Mouse (Mus musculus) midbrain, embryonic 13.5 days (tissue): ENCODE results near the gene Myo9a. TPM values are rescaled to one million over a fixed set of nuclear protein-coding genes. Genes with fewer than 3 reads are reported as not detected.

Experiments
- ATAC-seq: fragments of 200-750 bp; cut with Nextera tagmentation; 2 replicates; pipeline ENCODE4 v1.8.0; 2017; ENCODE audit warnings: mild to moderate bottlenecking, moderate TSS enrichment, moderate library complexity
- H3K27ac ChIP-seq: fragments of 300-500 bp; sonication (generic); 2 replicates; pipeline ENCODE4 v1.5.1; 2015; ENCODE audit warnings: inconsistent platforms, mild to moderate bottlenecking, moderate library complexity
- H3K27me3 ChIP-seq: fragments of 300-500 bp; sonication (generic); 2 replicates; pipeline ENCODE4 v1.6.1; 2015; ENCODE audit warnings: mild to moderate bottlenecking, inconsistent platforms
- H3K36me3 ChIP-seq: fragments of 300-500 bp; sonication (generic); 2 replicates; pipeline ENCODE4 v1.6.1; 2015; ENCODE audit warnings: mild to moderate bottlenecking, inconsistent platforms
- H3K4me1 ChIP-seq: fragments of 300-500 bp; sonication (generic); replicated peaks from 2 replicates; pipeline ENCODE4 v1.6.1; 2015; ENCODE audit warnings: inconsistent platforms
- H3K4me2 ChIP-seq: fragments of 300-500 bp; sonication (generic); replicated peaks from 2 replicates; pipeline ENCODE4 v1.6.1; 2015; ENCODE audit warnings: moderate library complexity, mild to moderate bottlenecking, inconsistent platforms
- H3K4me3 ChIP-seq: fragments of 300-500 bp; sonication (generic); replicated peaks from 2 replicates; pipeline ENCODE4 v1.5.1; 2015; ENCODE audit warnings: mild to moderate bottlenecking, inconsistent platforms
- H3K9ac ChIP-seq: fragments of 300-500 bp; sonication (generic); replicated peaks from 2 replicates; pipeline ENCODE4 v1.6.1; 2015; ENCODE audit warnings: mild to moderate bottlenecking, inconsistent platforms
- H3K9me3 ChIP-seq: fragments of 300-500 bp; sonication (generic); 2 replicates; pipeline ENCODE4 v1.6.1; 2016; ENCODE audit warnings: mild to moderate bottlenecking, inconsistent platforms
- WGBS: fragments of 180-500 bp; shearing (Covaris S2); methylation state at CpG from one replicate; pipeline ENCODE4 v1.1.7; 2015; 5-methylcytosine and 5-hydroxymethylcytosine counted together
- polyA plus RNA-seq: library from polyadenylated mRNA; unstranded; fragments of >200 nt; fragmentation: Nextera tagmentation; extraction: Ambion mirVana; gene quantifications from 2 replicates; pipeline ENCODE4 v1.2.1, GENCODE M21; 2015

Myo9a gene
- polyA plus RNA-seq, 1 experiment from 2014 or later = 25.7 TPM

- no peaks in the 10 kb centered on the region for H3K27me3 ChIP-seq
- H3K36me3 ChIP-seq = no peaks in the 10 kb centered on the region
- no peak overlapping the region for H3K9ac ChIP-seq
- H3K27ac ChIP-seq = no peak overlapping the region
- no peak overlapping the region for H3K4me2 ChIP-seq
- no peaks in the 10 kb centered on the region for H3K4me1 ChIP-seq
- H3K4me3 ChIP-seq = no peak overlapping the region
- H3K9me3 ChIP-seq = no peaks in the 10 kb centered on the region
- 78% methylated on average over 9 of the region's 9 CpGs for WGBS
- ATAC-seq = no peak
Measured at GRCm38 (mm10) chr9:59941885-59942350, 191.2 kb downstream of the Myo9a start.

DNA sequence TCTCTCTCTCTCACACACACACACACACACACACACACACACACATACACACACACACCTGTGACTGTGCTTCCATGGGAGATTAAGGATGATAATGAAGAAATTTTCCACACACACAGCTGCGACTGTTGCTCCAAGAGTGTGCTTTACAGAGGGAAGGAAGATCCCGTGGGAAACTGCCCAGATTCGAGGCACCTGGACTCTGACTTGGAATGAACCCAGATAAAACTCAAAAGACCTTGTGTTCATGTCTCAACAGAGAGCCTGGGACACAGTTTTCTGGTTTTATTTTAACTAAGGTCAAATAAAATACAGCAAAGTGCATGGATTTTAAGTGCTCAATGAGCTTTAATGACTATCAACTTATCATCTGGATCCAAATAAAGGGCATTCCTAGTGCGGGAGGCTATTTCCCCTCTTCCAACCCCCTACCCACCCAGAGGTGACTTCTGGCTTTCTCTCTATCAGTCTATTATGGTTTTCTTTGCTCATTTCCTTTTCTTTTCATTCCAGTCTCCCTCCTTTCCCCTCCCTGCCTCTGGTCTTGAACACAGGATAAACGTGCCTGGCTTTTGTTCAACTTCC, 191.9 kb downstream of the Myo9a start:
- Histone ChIP-seq H3K27me3 (no peaks in the 10 kb centered on the region), H3K4me1 (no peaks in the 10 kb centered on the region), H3K9ac (no peak overlapping the region), H3K27ac (no peak overlapping the region), H3K4me2 (no peak overlapping the region), H3K36me3 (no peaks in the 10 kb centered on the region), H3K9me3 (no peaks in the 10 kb centered on the region), H3K4me3 (no peak overlapping the region)
- ATAC-seq = no peak
- 60% methylated on average over 5 of the region's 5 CpGs for WGBS

DNA sequence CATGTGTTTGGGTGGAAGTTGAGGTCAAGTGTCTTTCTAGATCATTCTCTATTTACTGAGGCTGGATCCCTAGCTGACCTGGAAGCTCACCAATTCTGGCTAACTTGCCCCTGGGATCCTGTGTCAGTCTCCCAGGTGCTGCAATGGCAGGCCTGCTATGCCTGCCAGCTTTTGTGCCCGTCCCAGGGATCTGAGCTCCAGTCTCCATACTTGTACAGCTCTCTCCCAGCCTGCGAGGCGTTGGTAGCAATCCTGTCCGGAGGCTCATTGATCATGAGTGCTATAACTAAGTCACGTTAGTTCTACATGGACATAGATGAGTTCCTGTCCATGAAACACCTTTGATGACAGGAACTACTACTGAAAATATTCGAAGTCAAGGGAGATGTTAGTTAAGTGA, 193.1 kb downstream of the Myo9a start:
- no peaks in the 10 kb centered on the region for H3K9me3 ChIP-seq
- no peak overlapping the region for H3K4me2 ChIP-seq
- no peak overlapping the region for H3K27ac ChIP-seq
- WGBS = 89% methylated on average over 6 of the region's 6 CpGs
- H3K36me3 ChIP-seq = no peaks in the 10 kb centered on the region
- no peak overlapping the region for H3K4me3 ChIP-seq
- H3K4me1 ChIP-seq = no peaks in the 10 kb centered on the region
- H3K9ac ChIP-seq = no peak overlapping the region
- no peak for ATAC-seq
- no peaks in the 10 kb centered on the region for H3K27me3 ChIP-seq

- Histone ChIP-seq H3K9me3 (no peaks in the 10 kb centered on the region), H3K4me1 (no peaks in the 10 kb centered on the region), H3K4me2 (no peak overlapping the region), H3K36me3 (no peaks in the 10 kb centered on the region), H3K4me3 (no peak overlapping the region), H3K27ac (no peak overlapping the region), H3K27me3 (no peaks in the 10 kb centered on the region), H3K9ac (no peak overlapping the region)
- ATAC-seq = no peak
- WGBS = 78% methylated on average over 3 of the region's 3 CpGs
Measured at GRCm38 (mm10) chr9:59945241-59945640, 194.5 kb downstream of the Myo9a start.

DNA sequence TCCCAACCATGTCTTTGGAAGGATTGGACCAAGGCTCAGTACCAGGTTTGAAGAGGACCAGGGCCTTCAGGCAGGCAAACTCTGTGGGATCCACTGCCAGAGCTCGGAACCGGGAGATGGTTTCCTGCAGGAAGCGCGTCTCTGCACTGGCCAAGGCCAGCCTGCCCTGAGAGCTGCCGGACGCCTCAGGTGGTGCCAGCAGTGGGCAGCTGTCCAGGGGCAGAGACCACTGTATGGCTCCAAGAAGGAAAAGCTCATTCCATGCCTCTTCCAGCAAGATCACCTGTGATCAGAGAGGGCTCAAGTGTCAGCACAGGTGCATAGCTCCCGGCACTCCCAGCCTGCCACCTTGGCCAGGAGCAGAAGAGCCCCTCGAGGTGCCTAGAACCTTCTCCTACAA, 196.6 kb downstream of the Myo9a start:
- no peak overlapping the region for H3K9ac ChIP-seq
- no peaks in the 10 kb centered on the region for H3K9me3 ChIP-seq
- no peak overlapping the region for H3K27ac ChIP-seq
- H3K36me3 ChIP-seq = no peaks in the 10 kb centered on the region
- no peaks in the 10 kb centered on the region for H3K4me1 ChIP-seq
- H3K4me2 ChIP-seq = no peak overlapping the region
- WGBS = 92% methylated on average over 8 of the region's 8 CpGs
- H3K4me3 ChIP-seq = no peak overlapping the region
- H3K27me3 ChIP-seq = no peaks in the 10 kb centered on the region
- no peak for ATAC-seq

GRCm38 (mm10) chr9:59948226-59948625, 197.5 kb downstream of the Myo9a start:
- WGBS = 81% methylated on average over 8 of the region's 8 CpGs
- no peak overlapping the region for H3K4me2 ChIP-seq
- no peak for ATAC-seq

GRCm38 (mm10) chr9:59948691-59949250, 198.1 kb downstream of the Myo9a start:
- no peak overlapping the region for H3K4me3 ChIP-seq
- H3K9ac ChIP-seq = no peak overlapping the region
- WGBS = 90% methylated on average over 17 of the region's 17 CpGs
- H3K4me2 ChIP-seq = no peak overlapping the region
- no peak overlapping the region for H3K27ac ChIP-seq
- no peaks in the 10 kb centered on the region for H3K9me3 ChIP-seq
- no peaks in the 10 kb centered on the region for H3K36me3 ChIP-seq
- no peaks in the 10 kb centered on the region for H3K27me3 ChIP-seq
- H3K4me1 ChIP-seq = peaks cover 5% of the 10 kb centered on the region; the same call in 1 of the 2 replicates
- ATAC-seq = no peak

More at GRCm38 (mm10) chr9:59948226-59948625, 197.5 kb downstream of the Myo9a start:
- H3K9ac ChIP-seq = no peak overlapping the region
- H3K27me3 ChIP-seq = no peaks in the 10 kb centered on the region
- no peaks in the 10 kb centered on the region for H3K9me3 ChIP-seq
- no peak overlapping the region for H3K4me3 ChIP-seq
- no peaks in the 10 kb centered on the region for H3K36me3 ChIP-seq
- H3K4me1 ChIP-seq = peaks cover 5% of the 10 kb centered on the region; the same call in 1 of the 2 replicates
- H3K27ac ChIP-seq = no peak overlapping the region

DNA sequence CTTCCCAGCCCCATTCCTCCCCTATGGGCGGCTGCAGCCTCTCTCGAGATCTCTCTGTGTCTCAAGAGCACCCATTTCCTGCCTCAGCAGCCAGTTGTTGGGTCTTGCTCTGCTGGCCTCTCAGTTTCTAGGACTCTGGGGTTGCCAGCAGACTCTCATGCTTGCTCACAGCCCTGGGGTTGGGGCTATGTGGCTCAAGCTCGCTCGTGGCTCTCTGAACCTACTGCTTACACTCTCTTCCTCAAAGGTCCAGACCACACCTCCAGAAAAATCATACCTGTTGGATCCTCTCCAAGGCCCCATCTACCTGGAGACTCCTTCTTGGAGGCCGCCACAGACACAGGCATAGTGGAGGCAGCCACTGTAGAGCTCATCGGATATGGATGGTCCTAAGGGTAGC, 198.8 kb downstream of the Myo9a start:
- peaks cover 5% of the 10 kb centered on the region; the same call in 1 of the 2 replicates for H3K4me1 ChIP-seq
- no peaks in the 10 kb centered on the region for H3K9me3 ChIP-seq
- no peaks in the 10 kb centered on the region for H3K36me3 ChIP-seq
- no peak overlapping the region for H3K9ac ChIP-seq
- no peak overlapping the region for H3K27ac ChIP-seq
- 90% methylated on average over 6 of the region's 6 CpGs for WGBS
- no peak for ATAC-seq
- no peaks in the 10 kb centered on the region for H3K27me3 ChIP-seq
- H3K4me2 ChIP-seq = no peak overlapping the region
- no peak overlapping the region for H3K4me3 ChIP-seq

DNA sequence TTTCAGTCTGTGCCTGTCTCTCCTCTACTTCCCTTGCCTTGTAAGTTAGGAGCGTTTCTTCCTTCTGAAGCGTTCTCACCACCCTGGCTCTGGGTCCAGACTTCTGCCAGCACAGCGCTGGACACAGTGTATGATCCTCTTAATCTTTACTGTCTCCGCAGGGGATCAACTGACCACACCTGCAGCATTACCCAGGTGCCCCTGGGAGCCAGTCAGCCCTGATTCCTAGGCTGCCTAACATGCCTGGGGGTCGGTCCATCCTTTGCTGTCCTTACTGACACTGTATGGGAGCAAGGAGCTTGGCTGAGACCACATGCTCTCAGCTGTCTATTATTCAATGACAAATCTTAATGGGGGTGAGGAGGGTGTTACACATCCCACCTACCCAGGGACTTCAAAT, 199.3 kb downstream of the Myo9a start:
- no peaks in the 10 kb centered on the region for H3K27me3 ChIP-seq
- no peak for ATAC-seq
- 84% methylated on average over 5 of the region's 5 CpGs for WGBS
- H3K4me1 ChIP-seq = peaks cover 5% of the 10 kb centered on the region; the same call in 1 of the 2 replicates
- H3K4me2 ChIP-seq = no peak overlapping the region
- H3K9ac ChIP-seq = no peak overlapping the region
- no peaks in the 10 kb centered on the region for H3K9me3 ChIP-seq
- no peak overlapping the region for H3K4me3 ChIP-seq
- no peak overlapping the region for H3K27ac ChIP-seq
- H3K36me3 ChIP-seq = no peaks in the 10 kb centered on the region

GRCm38 (mm10) chr9:59951001-59951750, 200.5 kb downstream of the Myo9a start:
- H3K4me1 ChIP-seq = peaks cover 5% of the 10 kb centered on the region; the same call in 1 of the 2 replicates
- no peaks in the 10 kb centered on the region for H3K36me3 ChIP-seq
- H3K27me3 ChIP-seq = no peaks in the 10 kb centered on the region
- WGBS = 91% methylated on average over 9 of the region's 9 CpGs
- H3K9me3 ChIP-seq = no peaks in the 10 kb centered on the region
- no peak for ATAC-seq
- H3K27ac ChIP-seq = no peak overlapping the region
- no peak overlapping the region for H3K4me2 ChIP-seq
- H3K9ac ChIP-seq = no peak overlapping the region
- H3K4me3 ChIP-seq = no peak overlapping the region

DNA sequence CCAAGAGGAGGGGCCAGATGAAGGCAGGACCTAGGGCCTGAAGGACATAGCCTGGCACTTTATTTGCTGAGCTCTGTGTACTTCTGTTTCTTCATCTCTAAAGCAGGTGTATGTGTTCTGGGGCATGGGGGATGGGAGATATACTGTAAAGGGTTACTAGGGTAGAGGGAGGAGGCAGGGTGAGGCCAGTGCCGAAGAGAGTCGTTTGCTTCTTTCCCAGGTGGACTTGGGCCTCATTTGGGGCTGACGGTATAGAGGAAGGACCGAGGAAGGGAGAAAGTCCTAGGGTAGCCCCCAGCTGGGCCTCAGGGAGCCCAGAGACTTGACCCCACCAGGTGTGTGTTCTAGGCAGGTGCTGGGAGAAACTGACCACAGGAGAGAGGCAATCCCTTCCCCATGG, 201.2 kb downstream of the Myo9a start:
- no peak overlapping the region for H3K27ac ChIP-seq
- H3K27me3 ChIP-seq = no peaks in the 10 kb centered on the region
- ATAC-seq = no peak
- H3K9me3 ChIP-seq = no peaks in the 10 kb centered on the region
- 85% methylated on average over 4 of the region's 4 CpGs for WGBS
- H3K4me2 ChIP-seq = no peak overlapping the region
- no peak overlapping the region for H3K4me3 ChIP-seq
- peaks cover 5% of the 10 kb centered on the region; the same call in 1 of the 2 replicates for H3K4me1 ChIP-seq
- H3K36me3 ChIP-seq = no peaks in the 10 kb centered on the region
- H3K9ac ChIP-seq = no peak overlapping the region

DNA sequence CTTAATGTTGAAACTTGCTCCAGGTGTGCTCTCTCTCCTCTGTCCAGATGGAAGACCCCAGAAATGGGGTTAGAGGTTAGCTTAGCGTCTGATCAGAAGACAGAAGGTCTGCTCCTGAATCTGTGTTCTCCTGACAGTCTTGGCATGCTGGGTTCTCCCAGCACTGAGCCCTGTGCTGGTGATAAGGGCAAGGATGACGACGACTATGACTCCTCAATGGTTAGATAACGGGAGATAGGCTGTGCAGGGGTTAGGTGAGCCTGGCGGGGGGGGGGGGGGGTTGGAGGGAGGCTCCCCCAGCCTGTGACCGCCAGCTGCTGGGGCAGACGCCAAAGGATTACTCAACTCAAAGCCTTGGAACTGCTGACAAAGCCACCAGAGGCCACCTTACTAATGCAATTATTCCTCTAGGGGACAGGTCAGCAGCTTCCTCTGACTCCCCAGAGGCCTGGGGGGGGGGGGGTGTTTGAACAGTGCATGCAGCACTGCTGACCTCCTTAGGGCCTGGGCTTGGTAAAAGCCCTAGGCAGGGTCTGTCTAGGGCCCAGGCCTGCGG, 201.9 kb downstream of the Myo9a start:
- no peaks in the 10 kb centered on the region for H3K36me3 ChIP-seq
- WGBS = 48% methylated on average over 8 of the region's 8 CpGs
- no peaks in the 10 kb centered on the region for H3K9me3 ChIP-seq
- no peaks in the 10 kb centered on the region for H3K27me3 ChIP-seq
- no peak overlapping the region for H3K9ac ChIP-seq
- ATAC-seq = no peak
- H3K4me2 ChIP-seq = no peak overlapping the region
- H3K4me1 ChIP-seq = peaks cover 5% of the 10 kb centered on the region; the same call in 1 of the 2 replicates
- no peak overlapping the region for H3K27ac ChIP-seq
- no peak overlapping the region for H3K4me3 ChIP-seq
